Mouse (Mus musculus) cerebellum, adult 9-11 months (tissue): ENCODE measurements around the gene Poc1a.
A peak's percentile ranks its signal among the peaks of the same experiment; 100 is the strongest.

ENCODE experiments used
- DNase-seq: peaks from one replicate; pipeline ENCODE4 v3.0.0; 2022

The Poc1a gene

DNA sequence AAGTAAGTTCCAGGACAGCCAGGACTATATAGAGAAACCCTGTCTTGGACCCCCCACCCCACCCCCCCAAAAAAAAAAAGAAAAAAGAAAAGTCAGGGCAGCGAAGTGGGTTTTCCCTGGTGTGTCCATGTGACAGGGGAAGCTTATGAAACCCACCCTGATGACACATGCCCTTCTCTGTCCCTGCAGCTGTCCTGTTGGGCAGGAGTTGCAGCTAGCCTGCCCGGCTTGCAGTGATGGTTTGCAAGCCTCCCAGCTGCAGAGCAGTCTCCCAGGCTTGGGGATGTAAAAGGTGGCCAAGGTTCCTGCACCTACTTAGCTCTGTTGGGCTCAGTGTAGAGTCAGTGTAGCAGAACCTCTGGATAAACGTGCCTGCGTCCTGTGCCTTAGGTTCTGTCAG lies 58.9 kb downstream of the Poc1a start:
- DNase-seq, result no peak

DNA sequence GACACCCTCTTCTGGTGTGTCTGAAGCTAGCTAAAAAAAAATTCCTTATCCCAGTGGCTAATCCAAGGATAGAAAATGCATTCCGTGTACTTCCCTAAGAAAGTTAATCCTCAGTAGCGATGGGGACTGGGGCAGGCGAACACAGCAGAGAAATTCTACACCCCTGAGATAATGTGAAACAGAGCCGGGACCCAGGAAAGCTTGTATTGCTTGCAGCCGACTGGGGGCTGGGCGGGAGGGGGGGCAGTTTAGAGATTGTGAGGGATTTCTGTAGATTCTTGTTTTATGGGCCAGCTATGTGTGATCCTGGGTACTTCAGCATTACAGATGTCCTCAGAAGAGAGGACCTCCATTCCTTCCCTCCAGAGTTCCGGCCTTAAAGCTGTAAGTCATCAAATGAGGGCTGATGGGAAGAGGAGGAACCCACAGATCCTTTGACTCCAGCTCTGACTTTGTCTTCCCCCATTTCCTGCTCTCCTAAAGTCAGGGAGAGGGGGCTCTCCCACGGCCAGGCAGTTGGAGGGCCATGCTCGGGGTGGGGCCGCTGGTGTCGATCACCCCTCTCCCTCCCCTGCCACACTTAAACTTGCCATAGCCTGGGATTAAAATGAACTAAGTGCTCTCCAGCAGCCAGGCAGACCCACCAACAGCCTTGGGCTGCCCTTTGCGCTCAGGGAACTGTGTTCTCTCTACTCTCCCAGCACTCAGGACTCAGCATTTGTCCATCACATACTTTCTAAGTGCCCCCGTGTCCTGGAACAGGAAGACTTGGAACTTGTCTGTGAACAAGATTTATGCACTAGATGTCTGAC lies 59.8 kb downstream of the Poc1a start:
- no peak for DNase-seq

DNA sequence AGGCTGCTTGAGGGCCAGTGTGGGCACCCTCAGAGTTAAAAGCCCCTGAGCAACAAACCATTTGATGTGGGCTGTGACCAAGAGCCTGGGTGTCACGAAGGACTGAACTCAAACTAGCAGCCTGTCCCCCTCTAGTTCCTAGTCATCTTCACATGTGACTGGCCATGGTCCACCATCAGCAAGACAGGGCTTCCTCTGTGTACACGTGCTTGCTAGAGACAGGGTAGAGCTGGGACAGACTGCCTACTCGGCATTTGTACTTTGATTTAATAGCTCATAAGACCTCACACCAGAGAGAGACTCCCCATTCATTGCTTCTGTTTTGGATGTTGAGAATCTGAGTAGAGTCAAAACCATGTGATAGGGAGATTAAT lies 60.4 kb downstream of the Poc1a start:
- no peak for DNase-seq

DNA sequence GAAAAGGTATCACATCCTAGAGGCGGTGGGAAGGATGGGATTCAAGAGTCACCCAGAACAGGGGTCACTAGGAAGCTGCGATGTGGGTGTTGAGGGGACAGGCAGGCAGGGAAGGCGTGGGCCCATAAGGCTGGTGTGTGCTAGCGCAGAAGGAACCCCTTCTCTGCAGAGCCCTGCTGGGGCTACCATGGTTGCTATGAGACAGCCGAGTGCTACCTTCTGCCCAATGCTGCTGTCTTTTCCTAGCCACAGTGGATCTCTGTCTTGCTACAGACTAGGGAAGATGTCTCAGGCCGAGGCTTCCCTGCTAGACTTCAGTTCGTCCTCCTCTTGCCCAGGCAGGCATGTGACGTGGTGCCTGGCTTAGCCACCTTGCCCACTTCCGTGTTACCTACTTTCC lies 61.7 kb downstream of the Poc1a start:
- no peak for DNase-seq

DNA sequence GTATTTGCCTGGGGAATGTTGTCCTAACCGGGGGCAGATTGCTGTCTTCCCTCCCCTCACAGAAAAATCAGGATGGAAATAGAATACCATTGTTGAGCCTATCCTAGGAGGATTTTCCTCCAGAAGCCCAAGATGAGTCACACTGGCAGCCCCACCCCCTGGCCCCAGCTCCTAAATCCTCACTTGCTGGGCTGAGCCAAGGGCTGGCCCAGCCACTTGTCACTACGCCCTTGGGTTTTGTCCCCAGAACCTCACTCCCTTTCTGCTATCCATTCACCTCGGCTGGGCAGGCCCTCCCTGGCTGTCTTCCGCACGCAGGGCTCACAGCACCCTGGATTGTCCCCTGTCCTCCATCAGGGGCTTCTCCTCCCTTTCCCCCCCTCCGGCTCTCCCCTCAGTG lies 64.3 kb downstream of the Poc1a start:
- DNase-seq, result peak; percentile 43

DNA sequence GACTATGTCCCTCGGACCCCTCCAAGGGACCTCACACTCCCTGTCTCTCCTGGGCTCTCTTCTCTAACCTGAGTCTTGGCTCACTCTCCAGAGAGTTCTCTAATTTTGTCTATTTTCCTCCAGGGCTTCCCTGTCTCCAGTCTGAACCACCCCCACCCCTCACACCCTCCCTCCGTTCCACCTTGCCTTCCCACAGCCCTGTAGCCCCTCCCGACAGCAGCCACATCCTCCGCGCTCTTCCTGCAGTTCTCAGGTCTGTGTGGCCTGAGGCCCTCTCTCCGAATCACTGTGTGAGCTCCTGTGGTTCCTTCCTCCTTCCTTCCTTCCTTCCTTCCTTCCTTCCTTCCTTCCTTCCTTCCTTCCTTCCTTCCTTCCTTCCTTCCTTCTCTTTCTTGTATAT lies 64.8 kb downstream of the Poc1a start:
- no peak for DNase-seq

DNA sequence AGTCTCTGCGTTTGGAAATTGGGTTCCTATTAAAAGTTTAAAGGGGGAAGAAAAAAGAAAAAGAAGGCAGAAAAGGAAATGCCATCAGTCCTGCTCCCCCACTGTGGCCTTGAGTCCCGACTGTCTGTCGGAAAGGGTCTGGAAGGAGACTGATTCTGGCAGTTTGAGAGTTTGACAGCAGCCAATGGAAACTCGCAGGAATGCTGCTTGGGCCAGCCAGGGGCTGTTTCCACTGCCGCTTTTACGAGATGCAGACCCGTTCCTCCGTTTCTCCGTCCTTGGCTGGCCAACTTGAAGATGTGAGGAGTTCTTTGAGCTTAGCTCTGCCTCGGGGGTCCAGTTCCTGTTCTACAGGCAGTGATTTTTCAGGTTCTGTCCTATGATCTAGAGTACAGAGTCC lies 67.4 kb downstream of the Poc1a start:
- DNase-seq, result no peak

DNA sequence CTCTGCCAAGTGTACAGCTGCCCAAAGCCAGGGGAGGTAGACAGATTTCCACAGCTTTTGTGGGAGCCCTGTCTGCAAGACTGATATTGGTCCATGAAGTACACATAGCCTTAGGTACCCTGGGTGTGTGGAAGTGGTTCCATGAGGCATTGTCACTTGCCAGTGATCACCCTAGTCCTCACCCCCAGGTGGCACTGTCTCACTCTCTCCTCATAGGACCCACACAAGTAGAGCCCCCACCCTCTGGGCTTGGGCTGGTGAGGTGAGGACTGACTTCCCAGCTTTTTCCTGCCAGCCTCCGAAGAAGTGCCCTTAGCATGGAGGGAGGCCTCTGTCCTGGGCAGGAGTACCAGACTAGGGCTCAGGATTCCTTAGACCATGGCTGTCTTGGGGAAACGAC lies 68.2 kb downstream of the Poc1a start:
- DNase-seq, result peak; percentile 29

DNA sequence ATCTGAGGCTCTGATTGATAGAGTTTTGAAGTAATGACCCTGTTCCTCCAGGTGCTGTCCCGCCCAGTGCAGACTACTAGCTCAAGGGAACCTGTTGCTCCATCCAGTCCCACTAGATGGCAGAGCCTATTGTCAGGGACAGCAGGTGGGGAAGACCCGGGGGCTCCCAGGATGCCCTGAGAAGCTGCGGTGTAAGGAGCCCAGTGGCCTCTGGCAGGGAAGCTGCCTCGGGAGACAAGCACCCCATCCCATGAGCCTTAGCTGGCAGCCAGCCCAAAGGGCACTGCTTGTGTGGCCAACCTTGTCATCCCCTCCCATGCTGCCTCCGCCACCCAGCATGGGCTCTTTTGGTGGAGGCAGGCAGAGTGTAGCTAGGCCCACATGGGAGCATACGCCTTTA lies 70.3 kb downstream of the Poc1a start:
- no peak for DNase-seq

DNA sequence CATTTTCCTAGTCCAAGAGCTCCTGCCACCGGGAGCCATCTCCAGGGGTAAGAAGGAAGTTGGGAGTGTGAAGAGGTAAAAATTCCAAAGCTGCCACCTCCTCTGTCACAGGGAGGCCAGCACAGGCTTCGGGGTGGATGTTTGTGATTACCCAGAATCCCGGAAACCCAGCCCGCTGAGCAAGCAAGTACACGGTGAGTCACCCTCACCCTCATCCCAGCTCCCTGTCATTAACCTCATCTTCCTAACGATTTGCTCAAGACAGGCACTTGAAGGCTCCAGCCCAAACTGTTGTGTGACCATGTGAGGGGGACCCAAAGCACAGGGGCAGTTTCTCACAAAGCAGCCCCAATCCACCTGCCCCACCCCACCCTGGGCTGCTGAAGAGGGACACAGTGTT lies 72.9 kb downstream of the Poc1a start:
- DNase-seq, result no peak

DNA sequence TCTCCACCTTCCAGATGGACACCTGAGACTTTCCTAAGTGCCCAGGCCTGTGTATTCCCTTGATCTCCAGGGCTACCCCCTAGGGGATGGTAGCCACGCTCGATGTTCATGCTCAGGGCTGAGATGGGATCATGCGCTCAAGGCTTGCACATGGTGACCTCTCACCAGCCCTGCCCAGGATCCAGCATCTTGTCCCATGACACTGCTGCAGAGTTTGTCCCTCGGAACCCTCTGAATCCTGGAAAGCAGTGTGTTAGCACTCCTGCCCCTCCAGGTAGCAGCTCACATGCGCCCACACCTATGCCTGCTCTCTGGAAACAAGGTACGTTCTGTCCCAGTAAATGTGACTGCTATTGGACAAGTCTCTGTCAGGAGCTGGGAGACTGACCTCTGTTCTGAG lies 73.9 kb downstream of the Poc1a start:
- no peak for DNase-seq

DNA sequence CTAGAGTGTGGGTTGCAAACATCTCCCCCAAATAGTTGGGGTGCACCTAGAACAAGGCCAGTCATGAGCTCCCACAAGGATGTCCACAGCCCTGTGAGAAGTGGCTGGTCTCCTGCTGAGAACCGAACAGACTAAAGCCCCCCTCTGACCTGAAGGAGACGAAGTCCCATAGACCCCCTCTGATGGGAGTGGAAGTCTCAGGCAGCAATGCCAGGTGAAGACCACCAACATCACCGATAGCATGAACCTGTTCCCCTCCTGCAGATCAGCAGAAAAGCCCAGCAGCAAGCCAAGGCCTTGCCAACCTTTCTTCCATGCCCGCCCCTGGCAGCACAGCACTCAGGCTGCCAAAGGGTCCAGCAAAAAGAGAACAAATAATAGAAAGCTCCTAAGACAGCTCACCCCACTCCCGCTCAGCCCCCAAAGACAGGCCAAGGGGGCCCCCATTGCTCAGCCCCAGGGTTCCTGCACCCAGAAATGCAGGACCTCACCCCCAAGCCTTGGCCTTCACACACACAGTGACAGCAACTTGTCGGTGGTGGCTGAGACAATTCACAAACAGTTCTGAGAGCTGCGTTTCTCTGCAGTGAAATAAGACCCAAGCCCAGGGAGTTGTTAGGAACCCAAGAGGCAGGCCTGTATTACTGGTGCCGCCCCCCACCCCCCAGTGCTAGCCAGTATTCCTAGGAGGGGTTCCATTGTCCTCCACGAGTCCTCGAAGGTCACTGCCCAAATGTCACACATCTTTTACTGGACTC lies 74.5 kb downstream of the Poc1a start:
- no peak for DNase-seq

DNA sequence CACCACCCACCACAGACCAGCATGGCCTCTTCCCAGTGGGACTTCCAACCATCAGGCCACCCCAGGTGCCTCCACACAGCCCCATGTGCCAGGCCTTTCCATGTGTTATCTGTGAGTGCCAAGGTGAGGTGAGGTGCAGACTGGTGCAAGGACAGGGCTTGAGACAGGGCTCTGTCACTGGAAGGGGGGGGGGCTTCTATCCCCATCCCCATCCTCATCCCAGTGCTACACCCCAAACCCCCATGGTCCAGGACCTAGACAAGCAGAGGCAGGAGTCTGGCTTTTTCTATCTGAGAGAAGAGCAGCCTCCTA lies 75.1 kb downstream of the Poc1a start:
- DNase-seq, result no peak

DNA sequence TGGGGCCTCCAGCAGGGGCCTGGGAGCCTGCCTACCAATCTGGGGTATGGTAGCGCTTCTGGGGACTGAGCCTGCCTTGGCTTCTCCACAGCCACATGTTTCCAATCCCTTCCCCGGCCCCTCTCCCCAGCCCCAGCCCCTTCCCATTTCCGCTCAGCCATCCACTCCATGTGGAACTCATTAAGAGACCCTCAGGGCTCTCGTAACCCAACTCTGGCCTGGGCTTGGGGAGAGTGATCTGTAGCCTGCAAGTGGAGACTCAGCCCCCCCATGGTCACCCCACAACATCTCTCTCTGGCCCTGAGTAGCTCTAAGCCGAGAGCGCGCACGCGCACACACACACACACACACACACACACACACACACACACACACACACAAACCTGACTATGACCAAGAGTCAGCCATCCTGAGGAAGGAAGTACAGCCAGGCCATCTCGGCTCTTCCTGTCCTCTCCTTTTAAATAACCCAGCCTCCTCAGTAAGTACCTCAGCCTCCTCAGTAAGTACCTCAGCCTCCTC lies 75.5 kb downstream of the Poc1a start:
- no peak for DNase-seq

DNA sequence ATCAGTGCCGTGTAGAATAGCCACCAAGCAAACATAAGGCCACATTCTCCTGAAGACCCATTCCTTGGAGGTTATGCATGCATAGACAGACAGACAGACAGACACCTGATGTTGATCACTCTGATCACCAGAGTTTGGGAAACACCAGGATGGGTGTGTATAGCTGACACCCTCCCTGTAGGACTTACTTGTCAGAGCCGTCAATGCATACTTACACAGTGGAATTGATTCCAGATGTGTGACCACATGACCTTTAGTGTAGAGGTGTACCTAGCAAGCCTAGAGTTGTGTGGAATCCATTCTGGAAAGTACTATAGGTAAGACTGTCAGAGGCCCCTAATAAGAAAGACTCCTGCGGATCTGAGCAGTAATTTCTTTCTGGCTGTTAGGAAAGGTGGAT lies 76.3 kb downstream of the Poc1a start:
- no peak for DNase-seq

DNA sequence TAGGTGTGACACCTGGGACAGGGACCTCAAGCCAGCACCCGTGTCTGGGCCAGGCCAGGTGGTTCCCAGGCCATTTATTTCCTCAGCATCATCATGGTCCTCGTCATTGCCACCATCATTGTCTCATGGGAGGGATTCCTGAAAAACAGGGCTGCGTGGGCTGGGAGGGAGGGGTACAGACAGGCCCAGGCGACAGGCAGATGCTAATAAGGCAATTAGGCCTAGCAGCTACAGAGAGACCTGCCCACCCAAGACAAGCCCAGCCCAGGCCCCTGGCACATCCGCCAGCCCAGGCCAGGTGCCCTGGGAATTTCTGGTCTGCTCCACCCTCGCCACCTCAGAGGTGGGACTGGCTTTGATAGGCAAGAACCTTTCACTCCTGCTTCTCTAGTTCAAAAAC lies 78.4 kb downstream of the Poc1a start:
- DNase-seq, result no peak

DNA sequence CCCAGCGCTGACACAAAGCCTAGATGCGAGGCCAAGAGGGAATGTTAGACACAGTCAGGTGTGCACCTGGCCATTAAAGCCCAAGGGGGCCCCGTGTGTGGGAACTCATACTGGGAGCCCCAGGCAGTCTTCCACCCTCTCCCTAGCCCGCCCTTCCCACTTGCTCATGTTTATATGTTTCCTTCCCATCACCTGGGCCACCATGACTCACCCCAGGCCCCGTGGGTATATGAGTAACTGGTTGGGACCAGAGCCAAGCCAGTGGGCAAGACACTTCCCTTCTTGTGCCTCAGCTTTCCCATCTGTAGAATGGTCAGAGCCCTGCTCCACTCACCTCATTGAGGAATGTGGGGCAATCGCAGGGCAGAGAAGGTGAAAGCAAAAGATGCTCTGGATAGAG lies 80.3 kb downstream of the Poc1a start:
- no peak for DNase-seq

DNA sequence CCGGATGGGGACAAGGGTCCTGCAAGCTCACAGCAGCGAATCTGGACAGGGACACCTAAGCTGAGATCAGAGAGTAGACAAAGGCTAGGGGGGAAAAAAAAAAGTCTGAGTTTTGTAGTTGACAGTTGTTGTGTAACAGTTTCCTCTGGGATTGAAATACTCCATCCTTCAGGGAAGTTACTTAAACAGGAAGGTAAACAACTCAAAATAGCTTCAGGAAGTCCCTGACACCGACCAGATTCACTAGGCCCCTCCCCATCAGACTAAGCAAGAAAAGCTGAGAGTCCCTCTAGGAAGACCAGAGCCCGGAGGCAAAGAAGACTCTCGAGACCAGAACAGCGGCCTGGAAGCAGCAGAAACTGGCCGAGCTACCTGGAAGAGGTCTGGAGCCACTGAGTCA lies 84.5 kb downstream of the Poc1a start:
- DNase-seq, result no peak

DNA sequence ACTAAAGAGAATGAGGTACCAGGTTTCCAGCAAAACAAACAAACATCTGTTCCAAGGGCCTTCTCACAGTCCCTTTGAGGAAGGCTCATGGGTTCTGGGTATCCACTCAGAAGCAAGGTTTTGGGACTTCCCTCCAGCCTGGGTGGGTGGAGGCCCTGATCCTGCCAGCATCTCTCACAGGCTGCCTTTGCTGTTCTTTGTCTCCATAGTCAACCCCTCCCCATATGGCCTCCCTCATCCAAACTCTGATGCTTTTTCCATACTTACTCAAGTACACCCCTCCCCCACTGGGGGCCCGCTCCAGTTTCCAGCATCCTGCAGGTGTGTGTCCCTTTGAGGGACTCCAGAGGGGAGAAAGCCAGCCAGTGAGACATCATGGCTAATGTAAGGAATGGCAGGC lies 85.3 kb downstream of the Poc1a start:
- peak; percentile 44 for DNase-seq

DNA sequence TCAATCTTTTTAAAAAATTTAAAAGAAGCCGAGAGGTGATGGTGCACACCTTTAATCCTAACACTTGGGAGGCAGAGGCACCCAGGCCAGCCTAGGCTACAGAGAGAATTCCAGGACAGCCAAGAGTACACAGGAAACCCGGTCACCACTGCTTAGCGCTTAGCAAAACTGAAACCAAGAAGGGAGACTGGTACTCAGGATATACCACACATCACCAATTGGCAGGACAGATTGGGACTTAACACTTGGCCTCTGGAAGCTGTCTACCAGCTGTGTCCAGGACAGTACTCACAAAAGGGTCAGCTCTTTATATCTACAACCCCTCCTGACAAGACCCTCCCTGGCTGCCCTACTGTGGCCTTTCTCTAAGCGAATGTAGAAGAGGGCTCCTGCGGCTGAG lies 86.1 kb downstream of the Poc1a start:
- DNase-seq, result no peak

DNA sequence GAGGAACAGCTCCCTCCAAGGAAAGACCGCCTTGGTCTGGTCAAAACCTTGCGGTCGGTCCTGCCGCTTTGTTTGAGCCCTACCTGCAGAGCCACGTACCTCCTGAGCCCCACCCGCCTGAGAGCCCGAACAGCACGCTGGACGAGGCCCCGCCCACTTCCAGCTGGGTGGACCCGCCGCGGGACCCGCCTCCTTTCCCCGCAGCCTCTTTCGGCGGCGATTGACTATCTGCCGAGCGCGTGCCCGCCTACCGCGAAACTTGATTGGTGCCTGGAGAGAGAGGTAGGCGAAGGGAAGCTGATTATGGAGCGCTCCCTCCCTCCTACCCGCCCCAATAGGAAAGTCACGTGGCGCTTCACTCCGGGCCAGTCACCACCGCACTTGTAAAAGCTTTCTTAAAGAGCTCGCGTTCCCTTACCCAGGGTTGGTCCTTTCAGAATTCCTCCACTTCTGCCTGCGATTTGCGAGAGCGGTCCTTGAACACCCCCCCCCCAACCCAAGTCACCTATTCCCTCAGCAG lies 86.8 kb downstream of the Poc1a start:
- peak; percentile 99 for DNase-seq

DNA sequence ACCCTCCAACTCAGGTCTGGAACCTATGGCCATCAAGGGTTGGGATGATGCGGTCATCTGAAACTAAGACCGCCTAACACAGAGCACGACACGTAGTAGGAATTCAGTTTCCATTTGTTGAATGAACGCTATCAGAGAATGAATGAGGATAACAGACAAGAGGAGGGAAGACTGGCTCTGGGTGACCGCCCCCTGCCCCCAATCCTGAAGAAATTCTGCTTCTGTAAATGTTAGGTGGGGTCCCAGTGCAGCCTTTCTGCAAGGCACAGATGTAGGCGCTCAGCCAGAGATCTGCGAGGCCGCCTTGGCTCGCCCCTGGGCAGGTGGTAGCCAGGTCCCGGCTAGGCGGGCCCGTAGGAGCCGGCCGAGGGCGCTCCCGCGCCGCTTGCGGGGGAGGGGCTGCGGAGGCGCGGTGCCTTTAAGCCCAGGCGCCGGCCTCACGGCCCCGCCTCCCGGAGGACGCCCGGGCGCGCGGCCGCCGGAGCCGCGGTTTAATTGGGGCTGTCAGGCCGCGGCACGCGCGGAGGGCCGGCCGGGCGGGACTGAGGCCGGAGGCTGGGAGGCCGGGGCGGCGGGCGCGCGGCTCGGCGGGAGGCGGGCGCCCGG lies 87.4 kb downstream of the Poc1a start, which contains the start of gene Dusp7:
Gene Dusp7 (plus strand): TSS at position 521 of the 606 bp plus-strand sequence.
- peak; percentile 87 for DNase-seq

DNA sequence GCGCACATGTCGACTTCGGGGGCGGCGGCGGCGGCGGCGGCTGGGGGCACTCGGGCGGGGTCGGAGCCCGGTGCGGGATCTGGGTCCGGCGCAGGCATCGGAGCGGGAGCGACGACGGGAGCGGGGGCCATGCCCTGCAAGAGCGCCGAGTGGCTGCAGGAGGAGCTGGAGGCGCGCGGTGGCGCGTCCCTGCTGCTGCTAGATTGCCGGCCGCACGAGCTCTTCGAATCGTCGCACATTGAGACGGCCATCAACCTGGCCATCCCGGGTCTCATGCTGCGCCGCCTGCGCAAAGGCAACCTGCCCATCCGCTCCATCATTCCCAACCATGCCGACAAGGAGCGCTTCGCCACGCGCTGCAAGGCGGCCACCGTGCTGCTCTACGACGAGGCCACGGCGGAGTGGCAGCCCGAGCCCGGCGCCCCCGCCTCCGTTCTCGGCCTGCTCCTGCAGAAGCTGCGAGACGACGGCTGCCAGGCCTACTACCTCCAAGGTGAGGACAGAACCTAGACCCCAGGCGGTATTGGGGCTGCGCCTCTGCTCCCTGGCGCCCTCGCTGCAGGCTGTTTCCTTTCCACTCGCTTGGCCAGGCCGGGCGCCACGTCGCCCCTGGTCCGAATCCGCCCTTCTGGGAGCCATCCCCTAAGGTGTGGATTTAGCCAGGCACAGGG lies 88.1 kb downstream of the Poc1a start:
- DNase-seq, result peak; percentile 79
